Mouse (Mus musculus) heart, embryonic 14.5 days (tissue): Measurements from ENCODE around the gene Kcnq2. TPM values are rescaled to one million over a fixed set of nuclear protein-coding genes. Genes with fewer than 3 reads are reported as not detected.

Source experiments
- ATAC-seq: fragments of 200-750 bp; cut with Nextera tagmentation; 2 replicates; pipeline ENCODE4 v1.8.0; 2017; ENCODE audit warnings: low read depth, moderate TSS enrichment; ENCODE audit not compliant: insufficient number of reproducible peaks, insufficient read depth, low FRiP score
- H3K27ac ChIP-seq, 2 experiments: fragments of 200-500 bp in 1 of 2; fragments of 300-500 bp in 1 of 2; sonication (generic) in 1 of 2; replicated peaks in 1 of 2; 2 replicates each; pipeline ENCODE4 v1.5.1; 2012 to 2014; ENCODE audit warnings: low read depth in 2 of 2, low read length in 2 of 2, control low read depth in 1 of 2, mild to moderate bottlenecking in 1 of 2, mixed read lengths in 1 of 2; ENCODE audit not compliant: control insufficient read depth in 1 of 2, insufficient read depth in 1 of 2
- H3K27me3 ChIP-seq: fragments of 300-500 bp; sonication (generic); 2 replicates; pipeline ENCODE4 v1.6.1; 2014; ENCODE audit warnings: mild to moderate bottlenecking, low read length, control low read depth; ENCODE audit not compliant: control insufficient read depth, insufficient read depth
- H3K36me3 ChIP-seq: fragments of 300-500 bp; sonication (generic); 2 replicates; pipeline ENCODE4 v1.6.1; 2014; ENCODE audit warnings: mild to moderate bottlenecking, control low read depth, low read length, mixed read lengths; ENCODE audit not compliant: control insufficient read depth, insufficient read depth
- H3K4me1 ChIP-seq, 2 experiments: fragments of 200-500 bp in 1 of 2; fragments of 300-500 bp in 1 of 2; sonication (generic) in 1 of 2; 2 replicates each; pipeline ENCODE4 v1.6.1; 2012 to 2014; ENCODE audit warnings: low read length in 2 of 2, control low read depth in 1 of 2, mixed read lengths in 1 of 2; ENCODE audit not compliant: control insufficient read depth in 2 of 2, insufficient read depth in 2 of 2
- H3K4me2 ChIP-seq: fragments of 300-500 bp; sonication (generic); 2 replicates; pipeline ENCODE4 v1.6.1; 2014; ENCODE audit warnings: mild to moderate bottlenecking, low read length
- H3K4me3 ChIP-seq, 2 experiments: fragments of 200-500 bp in 1 of 2; fragments of 300-500 bp in 1 of 2; sonication (generic) in 1 of 2; 2 replicates each; pipeline ENCODE4 v1.5.1; 2012 to 2014; ENCODE audit warnings: low read length in 2 of 2, mild to moderate bottlenecking in 2 of 2, control low read depth in 1 of 2, low read depth in 1 of 2, moderate library complexity in 1 of 2; ENCODE audit not compliant: control insufficient read depth in 1 of 2, insufficient read depth in 1 of 2
- H3K9ac ChIP-seq: fragments of 300-500 bp; sonication (generic); 2 replicates; pipeline ENCODE4 v1.6.1; 2014; ENCODE audit warnings: mild to moderate bottlenecking, low read length
- H3K9me3 ChIP-seq: fragments of 300-500 bp; sonication (generic); 2 replicates; pipeline ENCODE4 v1.6.1; 2016; ENCODE audit warnings: low read length, control low read depth; ENCODE audit not compliant: control insufficient read depth
- WGBS: fragments of 180-500 bp; shearing (Covaris S2); extraction: QIAGEN DNeasy Blood & Tissue Kit; methylation state at CpG from one replicate; pipeline ENCODE4 v1.1.7; 2014; 5-methylcytosine and 5-hydroxymethylcytosine counted together
- polyA plus RNA-seq: library from polyadenylated mRNA; unstranded; fragments of >200 nt; fragmentation: Nextera tagmentation; extraction: Ambion mirVana; gene quantifications from 2 replicates; pipeline ENCODE4 v1.2.1, GENCODE M21; 2014

Kcnq2 gene
- polyA plus RNA-seq, 1 experiment from 2014 or later = 0.11 TPM

GRCm38 (mm10) chr2:181075501-181075900 is 59.6 kb downstream of the Kcnq2 start:
- Histone ChIP-seq H3K4me1 (no peaks in the 10 kb centered on the region), H3K9me3 (no peaks in the 10 kb centered on the region), H3K4me2 (no peak overlapping the region), H3K9ac (no peak overlapping the region), H3K36me3 (no peaks in the 10 kb centered on the region), H3K4me3 (no peak overlapping the region), H3K27ac (no peak overlapping the region), H3K27me3 (peaks cover 10% of the 10 kb centered on the region)
- WGBS = 80% methylated on average over 12 of the region's 12 CpGs
- no peak for ATAC-seq

- Histone ChIP-seq H3K4me1 (no peaks in the 10 kb centered on the region), H3K27me3 (peaks cover 10% of the 10 kb centered on the region), H3K9ac (no peak overlapping the region), H3K4me3 (no peak overlapping the region), H3K9me3 (no peaks in the 10 kb centered on the region), H3K36me3 (no peaks in the 10 kb centered on the region), H3K27ac (no peak overlapping the region), H3K4me2 (no peak overlapping the region)
- whole genome bisulfite sequencing = 0% methylated on average over 1 of the region's 1 CpGs
- ATAC-seq = no peak
Observed at GRCm38 (mm10) chr2:181072403-181072714, 62.7 kb downstream of the Kcnq2 start.

- H3K4me2 ChIP-seq = no peak overlapping the region
- H3K36me3 ChIP-seq = no peaks in the 10 kb centered on the region
- H3K27ac ChIP-seq = no peak overlapping the region
- H3K4me1 ChIP-seq = no peaks in the 10 kb centered on the region
- no peak for ATAC-seq
- H3K4me3 ChIP-seq = no peak overlapping the region
- H3K9ac ChIP-seq = no peak overlapping the region
- peaks cover 10% of the 10 kb centered on the region for H3K27me3 ChIP-seq
- H3K9me3 ChIP-seq = no peaks in the 10 kb centered on the region
- WGBS = 54% methylated on average over 7 of the region's 7 CpGs
Observed at GRCm38 (mm10) chr2:181071706-181072402, 63.2 kb downstream of the Kcnq2 start.

- 44% methylated on average over 7 of the region's 7 CpGs for WGBS
- Histone ChIP-seq H3K27ac (no peak overlapping the region), H3K9me3 (no peaks in the 10 kb centered on the region), H3K9ac (no peak overlapping the region), H3K4me3 (no peak overlapping the region), H3K36me3 (no peaks in the 10 kb centered on the region), H3K4me2 (no peak overlapping the region), H3K4me1 (no peaks in the 10 kb centered on the region), H3K27me3 (peaks cover 18% of the 10 kb centered on the region)
- no peak for ATAC-seq
Observed at GRCm38 (mm10) chr2:181070136-181070535, 65.0 kb downstream of the Kcnq2 start.

- WGBS = 68% methylated on average over 5 of the region's 5 CpGs
- ATAC-seq = no peak
- peaks cover 18% of the 10 kb centered on the region for H3K27me3 ChIP-seq
- H3K4me3 ChIP-seq = no peak overlapping the region
- no peak overlapping the region for H3K9ac ChIP-seq
- H3K27ac ChIP-seq = no peak overlapping the region
- H3K9me3 ChIP-seq = no peaks in the 10 kb centered on the region
- no peaks in the 10 kb centered on the region for H3K36me3 ChIP-seq
- no peak overlapping the region for H3K4me2 ChIP-seq
- H3K4me1 ChIP-seq = no peaks in the 10 kb centered on the region
Observed at GRCm38 (mm10) chr2:181068499-181068898, 66.6 kb downstream of the Kcnq2 start.

GRCm38 (mm10) chr2:181065827-181066226 is 69.3 kb downstream of the Kcnq2 start:
- no peak overlapping the region for H3K4me3 ChIP-seq
- no peak overlapping the region for H3K27ac ChIP-seq
- no peak for ATAC-seq
- no peaks in the 10 kb centered on the region for H3K4me1 ChIP-seq
- 47% methylated on average over 4 of the region's 4 CpGs for WGBS
- no peaks in the 10 kb centered on the region for H3K36me3 ChIP-seq
- peaks cover 26% of the 10 kb centered on the region for H3K27me3 ChIP-seq
- no peak overlapping the region for H3K4me2 ChIP-seq
- H3K9ac ChIP-seq = no peak overlapping the region
- no peaks in the 10 kb centered on the region for H3K9me3 ChIP-seq

GRCm38 (mm10) chr2:181060127-181060526 is 75.0 kb downstream of the Kcnq2 start:
- no peak overlapping the region for H3K4me3 ChIP-seq
- H3K36me3 ChIP-seq = no peaks in the 10 kb centered on the region
- peaks cover 57% of the 10 kb centered on the region for H3K27me3 ChIP-seq
- H3K9me3 ChIP-seq = no peaks in the 10 kb centered on the region
- no peaks in the 10 kb centered on the region for H3K4me1 ChIP-seq
- no peak overlapping the region for H3K4me2 ChIP-seq
- ATAC-seq = no peak
- H3K27ac ChIP-seq = no peak overlapping the region
- WGBS = 15% methylated on average over 5 of the region's 5 CpGs
- no peak overlapping the region for H3K9ac ChIP-seq

GRCm38 (mm10) chr2:181058193-181058592 is 76.9 kb downstream of the Kcnq2 start:
- WGBS = 34% methylated on average over 3 of the region's 3 CpGs
- Histone ChIP-seq H3K9me3 (no peaks in the 10 kb centered on the region), H3K4me1 (no peaks in the 10 kb centered on the region), H3K9ac (no peak overlapping the region), H3K4me3 (no peak overlapping the region), H3K4me2 (no peak overlapping the region), H3K27me3 (peaks cover 65% of the 10 kb centered on the region), H3K36me3 (no peaks in the 10 kb centered on the region), H3K27ac (no peak overlapping the region)
- ATAC-seq = no peak
